Mouse (Mus musculus) thymus, adult 2 months (tissue): ENCODE results near the gene Mtor. TPM values are rescaled to one million over a fixed set of nuclear protein-coding genes. Genes with fewer than 3 reads are reported as not detected.

ENCODE experiments used
- DNase-seq: peaks from one replicate; pipeline ENCODE4 v3.0.0; 2021
- H3K27ac ChIP-seq: fragments of 200-500 bp; 2 replicates; pipeline ENCODE4 v1.5.1; 2012; ENCODE audit warnings: low read length, control low read depth; ENCODE audit not compliant: control insufficient read depth, insufficient read depth
- H3K27me3 ChIP-seq: fragments of 200-500 bp; 2 replicates; pipeline ENCODE4 v1.6.1; 2012; ENCODE audit warnings: mild to moderate bottlenecking, low read length, moderate library complexity, mixed read lengths; ENCODE audit not compliant: control insufficient read depth, insufficient read depth
- H3K36me3 ChIP-seq: fragments of 200-500 bp; 2 replicates; pipeline ENCODE4 v1.6.1; 2012; ENCODE audit warnings: mild to moderate bottlenecking, low read length, moderate library complexity; ENCODE audit not compliant: control insufficient read depth, insufficient read depth
- H3K4me1 ChIP-seq: fragments of 200-500 bp; replicated peaks from 2 replicates; pipeline ENCODE4 v1.6.1; 2012; ENCODE audit warnings: low read length; ENCODE audit not compliant: control insufficient read depth, insufficient read depth
- H3K4me3 ChIP-seq: fragments of 200-500 bp; 2 replicates; pipeline ENCODE4 v1.5.1; 2012; ENCODE audit warnings: mild to moderate bottlenecking, low read length, control low read depth, moderate library complexity; ENCODE audit not compliant: control insufficient read depth, insufficient read depth
- CTCF ChIP-seq: fragments of 200-500 bp; IDR thresholded peaks from 2 replicates; pipeline ENCODE4 v1.5.1; 2012; ENCODE audit warnings: mild to moderate bottlenecking, control low read depth, low read length, moderate library complexity, borderline replicate concordance; ENCODE audit not compliant: control insufficient read depth, poor library complexity, insufficient read depth; ENCODE audit errors: extremely low read depth
- POLR2A ChIP-seq: fragments of 200-500 bp; IDR thresholded peaks from 2 replicates; pipeline ENCODE4 v1.6.1; 2012; ENCODE audit warnings: mild to moderate bottlenecking, low read length, control low read depth, moderate library complexity; ENCODE audit not compliant: control insufficient read depth, poor library complexity, insufficient read depth; ENCODE audit errors: extremely low read depth
- WGBS: fragments of 180-500 bp; shearing (Covaris S2); methylation state at CpG from one replicate; pipeline ENCODE4 v1.1.7; 2018; 5-methylcytosine and 5-hydroxymethylcytosine counted together
- polyA plus RNA-seq: library from polyadenylated mRNA; depleted of rRNA; stranded (reverse); fragments of >200 nt; gene quantifications from 2 replicates; pipeline ENCODE4 v1.2.3, GENCODE M21; 2012

The Mtor gene
- polyA plus RNA-seq, 1 experiment: 25.0 TPM

- Histone ChIP-seq H3K4me3 (no peak overlapping the region), H3K27me3 (no peaks in the 10 kb centered on the region), H3K4me1 (no peaks in the 10 kb centered on the region), H3K36me3 (peaks cover 64% of the 10 kb centered on the region), H3K27ac (no peak overlapping the region)
- DNase-seq: no peak
- 97% methylated on average over 4 of the region's 4 CpGs for WGBS
- no peak for TF ChIP-seq CTCF
- TF ChIP-seq POLR2A: no peak
Measured at GRCm38 (mm10) chr4:148549106-148549505, 100.7 kb downstream of the Mtor start.

- Histone ChIP-seq H3K4me1 (peaks cover 10% of the 10 kb centered on the region), H3K27me3 (no peaks in the 10 kb centered on the region), H3K4me3 (peak overlapping the region; percentile 82), H3K27ac (no peak overlapping the region), H3K36me3 (peaks cover 40% of the 10 kb centered on the region)
- no peak for DNase-seq
- no peak for TF ChIP-seq CTCF
- TF ChIP-seq POLR2A: no peak
- 34% methylated on average over 6 of the region's 6 CpGs for WGBS
Measured at GRCm38 (mm10) chr4:148557766-148558165, 109.4 kb downstream of the Mtor start.

DNA sequence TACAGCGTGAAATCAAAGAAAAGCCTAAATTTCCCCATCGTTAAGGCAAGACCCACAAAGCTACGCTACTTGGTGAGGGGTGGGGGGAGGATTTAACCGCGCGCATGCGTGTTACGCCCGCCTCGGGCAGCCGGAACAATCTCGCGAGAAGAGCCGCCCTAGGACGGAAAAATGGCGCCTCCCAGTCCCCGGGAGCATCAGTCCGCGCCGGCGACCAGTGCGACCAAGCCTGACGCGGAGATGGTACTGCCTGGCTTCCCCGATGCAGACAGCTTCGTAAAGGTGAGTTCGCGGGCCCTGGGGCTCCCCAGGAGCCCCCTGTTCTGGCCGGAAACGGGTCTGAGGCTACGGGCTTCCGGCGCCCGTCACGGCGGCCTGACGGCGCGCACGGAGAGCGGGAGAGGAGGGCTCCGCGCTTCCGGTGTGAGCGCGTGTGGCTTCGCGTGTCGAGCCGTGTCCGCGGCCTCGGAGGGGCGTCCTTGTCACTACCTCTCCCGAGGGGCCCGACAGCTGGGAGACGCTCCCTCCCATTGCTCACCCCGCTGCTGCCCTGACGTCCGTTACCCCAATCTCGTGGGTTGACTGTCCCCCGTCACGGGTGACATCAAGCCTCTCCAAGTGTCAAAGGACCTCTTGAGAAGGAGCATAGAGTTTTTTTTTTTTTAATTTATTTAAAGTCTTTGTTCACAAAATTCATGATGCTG is 110.0 kb downstream of the Mtor start, which contains the start of gene Exosc10:
Gene Exosc10 (plus strand): TSS at position 133 of the 704 bp plus-strand sequence.
- TF ChIP-seq CTCF: peak; percentile 66; the same call in 1 of the 2 replicates
- TF ChIP-seq POLR2A: peak; percentile 71; the same call in 1 of the 2 replicates
- H3K36me3 ChIP-seq: peaks cover 40% of the 10 kb centered on the region
- peak within 1 kb of the TSS; percentile 82 for H3K4me3 ChIP-seq
- peaks cover 10% of the 10 kb centered on the region for H3K4me1 ChIP-seq
- H3K27me3 ChIP-seq: no peaks in the 10 kb centered on the region
- WGBS: under 1% methylated on average over 63 of the region's 63 CpGs
- peak within 1 kb of the TSS; percentile 76 for H3K27ac ChIP-seq
- peak; percentile 85 for DNase-seq

GRCm38 (mm10) chr4:148562676-148563075 is 114.3 kb downstream of the Mtor start:
- Histone ChIP-seq H3K4me3 (no peak overlapping the region), H3K4me1 (peaks cover 4% of the 10 kb centered on the region), H3K27me3 (no peaks in the 10 kb centered on the region), H3K27ac (no peak overlapping the region), H3K36me3 (peaks cover 74% of the 10 kb centered on the region)
- 93% methylated on average over 17 of the region's 17 CpGs for WGBS
- TF ChIP-seq CTCF: no peak
- no peak for TF ChIP-seq POLR2A
- DNase-seq: no peak

- WGBS: 95% methylated on average over 12 of the region's 12 CpGs
- no peak for TF ChIP-seq POLR2A
- no peak for TF ChIP-seq CTCF
- DNase-seq: no peak
- H3K4me1 ChIP-seq: peaks cover 2% of the 10 kb centered on the region
- peaks cover 83% of the 10 kb centered on the region for H3K36me3 ChIP-seq
- no peak overlapping the region for H3K27ac ChIP-seq
- no peaks in the 10 kb centered on the region for H3K27me3 ChIP-seq
- no peak overlapping the region for H3K4me3 ChIP-seq
Measured at GRCm38 (mm10) chr4:148563595-148563994, 115.2 kb downstream of the Mtor start.

DNA sequence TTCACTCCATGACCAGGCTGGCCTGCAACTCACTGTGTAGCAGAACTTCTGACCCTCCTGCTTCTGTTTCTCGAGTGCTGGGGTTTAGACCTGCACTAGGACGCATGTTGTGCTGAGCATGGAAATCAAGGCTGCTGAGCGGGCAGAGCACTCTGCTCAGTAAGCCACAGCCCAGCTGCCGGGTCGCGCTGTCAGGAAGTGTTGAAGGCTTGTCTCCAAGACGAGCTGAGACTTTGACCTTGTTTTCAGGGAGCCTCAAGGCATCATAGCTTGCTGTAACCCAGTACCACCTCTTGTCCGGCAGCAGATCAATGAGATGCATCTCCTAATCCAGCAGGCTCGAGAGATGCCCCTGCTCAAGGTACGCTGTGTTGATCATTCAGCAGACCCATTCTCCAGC is 121.7 kb downstream of the Mtor start:
- no peaks in the 10 kb centered on the region for H3K27me3 ChIP-seq
- DNase-seq: no peak
- H3K27ac ChIP-seq: no peak overlapping the region
- no peak for TF ChIP-seq POLR2A
- H3K4me1 ChIP-seq: no peaks in the 10 kb centered on the region
- WGBS: 92% methylated on average over 10 of the region's 10 CpGs
- H3K4me3 ChIP-seq: no peak overlapping the region
- H3K36me3 ChIP-seq: peaks cover 85% of the 10 kb centered on the region
